Mouse (Mus musculus): ENCODE measurements at regions not wholly inside any gene's neighbourhood (a gene's known extent, or its start where the extent isn't known, plus 50 kb on each side); places are given as distances from the start of the nearest gene placed in this dataset.

DNA sequence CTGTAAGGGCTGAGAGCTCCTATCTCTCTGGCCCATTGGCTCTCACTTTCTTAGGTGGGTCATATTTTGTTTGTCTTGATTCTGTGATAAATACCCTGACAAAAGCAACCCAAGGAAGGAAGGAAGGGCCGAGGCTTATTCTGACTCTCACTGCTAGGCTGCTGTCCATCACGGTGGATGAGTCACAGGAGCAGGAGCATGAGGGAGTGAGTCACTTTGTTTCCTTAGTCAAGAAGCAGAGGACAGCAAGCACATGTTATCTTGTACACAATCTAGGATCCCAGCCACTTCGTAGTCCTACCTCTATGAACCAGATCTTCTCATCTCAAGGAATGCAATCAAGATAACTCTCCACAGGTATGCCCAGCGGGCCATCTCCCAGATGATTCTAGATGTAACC, 69.9 kb downstream of the Atp6v1g3 start:
- intact Hi-C loops (cut with DNase I) = no loop called here
- DNase-seq = no peak

- intact Hi-C loops (cut with DNase I) = no loop called here
- no peak for DNase-seq
These were observed 71.4 kb downstream of the Atp6v1g3 start for GRCm38 (mm10) chr1:138344920-138345319.

DNA sequence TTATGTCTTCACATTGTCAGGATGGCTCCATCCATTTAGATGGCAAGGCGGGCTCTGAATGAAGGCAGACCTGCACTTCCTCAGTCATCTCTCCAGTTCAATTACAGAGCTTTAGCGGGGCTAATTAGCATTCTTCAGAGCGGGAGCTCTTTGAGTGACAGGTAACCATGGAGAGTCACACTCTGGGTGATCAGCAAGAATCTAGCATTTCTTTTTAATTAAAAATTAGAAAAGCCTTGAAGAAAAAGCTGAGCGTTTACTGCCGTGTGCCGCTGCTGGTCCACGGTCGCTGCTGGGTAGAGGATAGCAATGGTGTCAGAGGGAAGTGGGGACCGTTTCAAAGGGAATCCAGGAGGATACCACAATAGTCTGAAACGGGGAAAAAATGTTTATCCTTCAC, 72.5 kb downstream of the Atp6v1g3 start:
- DNase-seq = no peak
- intact Hi-C loops (cut with DNase I) = no loop called here

GRCm38 (mm10) chr1:138346904-138347303, 73.4 kb downstream of the Atp6v1g3 start:
- intact Hi-C loops (cut with DNase I) = no loop called here

GRCm38 (mm10) chr1:138348447-138348846, 74.9 kb downstream of the Atp6v1g3 start:
- DNase-seq = no peak
- intact Hi-C loops (cut with DNase I) = no loop called here

More at GRCm38 (mm10) chr1:138346904-138347303, 73.4 kb downstream of the Atp6v1g3 start:
- no peak for DNase-seq

- intact Hi-C loops (cut with DNase I) = no loop called here
These were observed 75.6 kb downstream of the Atp6v1g3 start for GRCm38 (mm10) chr1:138349099-138349498.

DNA sequence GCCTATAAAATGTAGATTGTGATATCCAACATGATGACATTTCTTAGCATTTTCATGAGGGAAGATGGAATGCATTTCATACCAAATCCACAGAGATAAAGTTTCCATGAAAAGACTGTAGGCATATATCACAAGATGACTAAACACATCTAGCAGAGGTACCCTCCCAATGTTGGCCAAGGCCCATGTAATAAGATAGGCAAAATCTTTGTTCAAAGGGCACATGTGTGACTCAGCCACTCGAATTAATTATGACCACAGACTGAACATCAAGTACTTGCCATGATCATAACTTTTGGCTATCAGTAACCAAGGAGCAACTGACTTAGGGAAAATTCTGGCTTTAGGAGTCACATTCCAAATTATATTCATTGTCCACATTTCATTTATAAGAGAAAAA, 82.9 kb downstream of the Atp6v1g3 start:
- intact Hi-C loops (cut with DNase I) = no loop called here

More at GRCm38 (mm10) chr1:138349099-138349498, 75.6 kb downstream of the Atp6v1g3 start:
- no peak for DNase-seq

GRCm38 (mm10) chr1:138362684-138363472, 89.3 kb downstream of the Atp6v1g3 start:
- DNase-seq = no peak
- intact Hi-C loops (cut with DNase I) = no loop called here

More for the DNA sequence above, 82.9 kb downstream of the Atp6v1g3 start:
- DNase-seq = no peak

- no peak for DNase-seq
- intact Hi-C loops (cut with DNase I) = no loop called here
These were observed 96.5 kb downstream of the Atp6v1g3 start for GRCm38 (mm10) chr1:138369953-138370482.

DNA sequence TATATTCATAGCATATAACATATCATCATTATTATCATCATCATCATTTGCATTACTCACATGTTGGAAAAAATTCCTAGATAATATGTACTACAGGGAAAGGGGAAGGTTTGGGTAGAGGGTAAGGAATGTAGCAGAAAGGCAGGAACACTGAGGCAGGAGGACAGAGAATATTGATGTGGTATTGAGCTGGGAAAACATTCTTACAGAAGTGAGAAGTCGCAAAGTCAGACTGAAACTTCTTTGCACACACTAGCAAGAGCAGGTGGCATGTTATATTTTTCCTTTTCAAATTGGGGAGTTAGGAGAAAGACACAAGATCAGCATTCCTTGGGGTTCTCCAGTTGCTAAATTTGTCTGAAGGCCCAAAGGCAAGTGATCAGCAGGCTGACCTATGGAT, 97.9 kb downstream of the Atp6v1g3 start:
- no peak for DNase-seq
- intact Hi-C loops (cut with DNase I) = no loop called here

DNA sequence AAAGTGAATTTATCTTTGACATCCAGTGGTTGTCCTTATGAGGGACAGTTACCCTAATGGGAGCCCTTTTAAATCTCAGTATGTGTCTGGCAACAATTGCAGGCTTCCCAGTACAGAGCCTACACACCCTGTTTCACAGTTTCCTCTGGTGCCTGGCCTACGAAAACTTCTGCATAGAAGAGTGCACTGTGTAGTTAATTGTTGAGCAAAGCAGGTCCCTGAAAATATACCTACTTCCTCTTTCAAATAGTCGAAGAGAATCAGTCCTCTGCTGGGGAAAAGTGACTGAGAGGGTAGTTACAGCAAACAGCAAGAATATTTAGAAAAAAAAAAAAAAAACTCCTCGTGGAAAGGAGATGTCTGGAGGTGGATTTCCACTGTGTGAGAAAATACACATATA, 110.6 kb downstream of the Atp6v1g3 start:
- no peak for DNase-seq
- intact Hi-C loops (cut with DNase I) = no loop called here

GRCm38 (mm10) chr1:138385156-138385841, 111.8 kb downstream of the Atp6v1g3 start:
- intact Hi-C loops (cut with DNase I) = no loop called here

DNA sequence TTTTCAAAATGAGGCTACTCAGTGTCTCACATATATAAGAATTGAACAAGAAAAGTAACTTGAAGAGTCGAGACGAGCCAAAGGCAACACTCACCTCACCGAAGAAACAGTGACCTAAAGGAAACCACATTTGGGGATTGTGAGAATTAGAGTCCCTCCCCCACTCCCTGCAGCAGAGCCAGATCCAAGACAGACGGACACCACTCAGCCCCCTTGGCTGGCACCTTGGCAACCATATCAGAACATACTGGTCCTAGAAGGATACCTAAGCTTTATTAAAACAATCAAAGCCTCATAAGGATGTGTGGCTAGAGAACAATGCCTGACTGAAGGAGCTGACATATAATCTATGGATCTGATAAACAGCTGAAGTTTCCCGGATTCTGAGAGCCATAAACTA, 112.5 kb downstream of the Atp6v1g3 start:
- intact Hi-C loops (cut with DNase I) = no loop called here

More at GRCm38 (mm10) chr1:138385156-138385841, 111.8 kb downstream of the Atp6v1g3 start:
- DNase-seq = peak; percentile 42

DNA sequence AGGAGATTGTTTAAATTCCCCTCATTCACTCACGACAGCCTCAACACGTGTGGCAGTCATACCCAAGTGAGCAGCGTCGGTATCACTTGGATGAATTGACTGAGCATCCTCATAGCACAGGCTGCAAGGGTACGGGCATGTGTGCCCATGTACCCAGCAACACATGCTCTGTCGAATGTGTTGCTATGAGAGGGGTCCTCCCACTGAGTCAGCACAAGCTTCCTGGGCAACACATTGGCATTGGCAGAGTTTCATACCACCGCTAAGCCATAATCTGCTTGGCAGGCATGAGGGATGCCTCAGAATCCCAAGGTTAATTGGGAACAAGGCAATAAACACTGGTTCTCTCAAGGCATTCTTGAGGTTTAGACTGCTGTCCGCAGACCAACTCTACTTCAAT, 115.1 kb downstream of the Atp6v1g3 start:
- DNase-seq = peak; percentile 52
- intact Hi-C loops (cut with DNase I) = no loop called here

More for the DNA sequence above, 112.5 kb downstream of the Atp6v1g3 start:
- DNase-seq = no peak

DNA sequence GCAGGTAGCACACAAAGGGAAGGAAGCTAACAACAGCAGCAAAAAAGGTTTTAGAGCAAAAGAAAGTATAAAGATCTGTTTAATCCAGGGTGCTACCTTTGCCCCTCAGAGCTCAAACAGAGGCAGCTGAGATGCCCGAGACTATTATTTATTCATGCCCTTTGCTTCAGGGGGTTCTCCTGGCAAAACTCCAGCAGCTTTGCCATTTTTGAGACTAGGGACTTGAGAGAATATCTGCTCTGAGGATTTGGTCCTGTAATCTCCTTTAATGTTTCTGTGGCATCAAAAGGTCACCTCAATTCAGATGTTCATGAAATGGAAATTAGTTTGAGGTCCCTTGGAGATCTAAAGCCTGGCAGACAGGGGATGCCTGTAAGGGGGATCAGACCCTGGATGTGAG, 116.1 kb downstream of the Atp6v1g3 start:
- intact Hi-C loops (cut with DNase I) = no loop called here
- DNase-seq = no peak

DNA sequence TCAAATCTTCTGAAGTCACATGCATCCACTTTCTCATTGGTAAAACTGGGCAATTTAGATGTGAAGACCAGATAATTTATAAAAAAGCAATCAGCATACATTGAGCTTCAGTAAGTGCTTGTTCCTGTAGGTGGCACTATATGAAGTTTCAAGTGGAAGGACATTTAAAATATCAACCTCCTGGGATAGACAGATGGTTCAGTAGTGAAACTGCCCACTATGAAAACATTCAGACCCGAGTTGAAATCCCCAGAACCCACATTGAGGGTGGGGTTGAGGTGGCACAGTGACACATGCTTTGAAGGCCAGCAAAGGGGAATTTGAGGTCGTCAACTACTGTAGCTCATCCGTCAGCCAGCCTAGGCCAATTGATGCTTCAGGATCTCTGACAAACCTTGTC, 145.1 kb downstream of the Atp6v1g3 start:
- intact Hi-C loops (cut with DNase I) = no loop called here
- DNase-seq = no peak

GRCm38 (mm10) chr1:138427416-138427815, 153.9 kb downstream of the Atp6v1g3 start:
- DNase-seq = no peak
- intact Hi-C loops (cut with DNase I) = no loop called here
